Mouse (Mus musculus): ENCODE data around the gene Ppp1r9a. TPM values are rescaled to one million over a fixed set of nuclear protein-coding genes. Genes with fewer than 3 reads are reported as not detected.
"Not testable (repeated sequence)": the region's sequence is repeated elsewhere in the genome, so short reads cannot be mapped to it uniquely, and the experiment has no call there.

Ppp1r9a gene
- 100 to 1,000 TPM; 162 to 164 TPM for total RNA-seq (2021)

DNA sequence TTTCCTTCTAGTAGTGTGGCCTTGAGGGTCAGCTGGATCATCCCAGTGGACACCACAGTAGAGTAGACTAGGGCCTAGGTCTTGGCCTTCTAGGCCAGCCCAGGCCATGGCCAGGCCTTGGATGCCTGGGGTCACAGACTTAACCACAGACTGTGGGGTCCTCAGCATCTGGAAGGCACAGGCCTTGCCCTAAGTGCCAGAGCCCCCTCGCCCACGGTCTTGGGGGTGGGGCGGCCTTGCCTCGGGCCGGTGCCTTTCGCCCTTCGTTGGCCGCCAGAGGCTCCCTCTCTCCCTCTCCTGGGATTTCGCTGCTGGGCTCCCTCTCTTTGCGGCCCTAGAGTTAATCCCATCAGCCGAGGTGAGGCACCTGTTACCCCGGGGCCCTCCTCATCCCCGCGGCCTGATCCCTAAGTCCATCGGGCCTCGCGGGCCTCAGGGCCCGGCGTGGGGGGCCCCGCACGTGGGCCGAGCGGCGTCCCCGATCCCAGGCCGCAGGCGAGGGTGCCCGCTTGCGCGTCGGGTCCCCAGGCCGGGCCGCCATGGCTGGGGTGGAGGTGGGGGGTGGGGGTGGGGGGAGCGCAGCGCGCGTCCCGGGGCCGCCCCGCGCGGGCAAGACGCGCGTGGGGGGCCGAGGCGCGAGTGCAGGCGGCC, at the start of gene Ppp1r9a:
Gene Ppp1r9a (plus strand): TSS at position 244 of the 651 bp plus-strand sequence.
- peak; percentile 39 to 51 for DNase-seq

DNA sequence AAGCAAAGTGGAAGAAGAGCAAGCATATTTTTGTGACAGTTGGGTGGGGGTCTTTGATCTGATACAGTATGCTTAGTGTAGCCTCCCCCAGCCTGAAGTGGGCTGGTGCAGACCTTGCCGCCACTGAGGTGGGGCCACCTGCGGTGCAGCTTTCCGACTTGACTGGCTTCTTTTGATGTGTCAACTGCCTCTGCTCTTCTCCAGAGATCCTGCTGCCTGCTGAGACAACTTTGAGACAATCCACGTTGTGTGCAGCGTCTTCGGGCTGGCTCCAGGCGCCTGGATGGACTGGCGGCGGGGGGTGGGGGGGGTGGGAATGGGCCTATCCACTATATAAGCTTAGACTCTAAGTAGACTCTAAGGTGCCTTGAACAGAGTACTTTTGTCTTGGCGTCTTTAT, 47.5 kb upstream of the Ppp1r9a start:
- no peak for DNase-seq

DNA sequence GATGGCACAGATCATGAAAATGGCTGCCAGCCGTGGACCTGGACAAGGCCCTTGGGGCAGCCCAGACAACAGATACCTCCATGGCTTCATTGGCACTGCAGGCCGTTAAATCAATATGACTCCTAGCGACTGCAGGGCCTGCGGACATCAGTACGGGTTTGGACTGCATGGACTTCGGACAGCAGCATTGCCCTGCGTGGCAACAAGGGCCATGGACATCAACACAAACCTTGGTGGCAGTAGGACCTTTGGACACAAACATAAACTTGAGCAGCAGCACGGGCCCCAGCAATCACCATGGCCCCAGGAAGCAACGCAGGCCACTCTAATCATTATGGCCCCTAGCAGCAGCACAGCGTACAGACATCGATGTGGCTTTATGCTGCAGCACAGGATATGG, 45.8 kb upstream of the Ppp1r9a start:
- no peak for DNase-seq

DNA sequence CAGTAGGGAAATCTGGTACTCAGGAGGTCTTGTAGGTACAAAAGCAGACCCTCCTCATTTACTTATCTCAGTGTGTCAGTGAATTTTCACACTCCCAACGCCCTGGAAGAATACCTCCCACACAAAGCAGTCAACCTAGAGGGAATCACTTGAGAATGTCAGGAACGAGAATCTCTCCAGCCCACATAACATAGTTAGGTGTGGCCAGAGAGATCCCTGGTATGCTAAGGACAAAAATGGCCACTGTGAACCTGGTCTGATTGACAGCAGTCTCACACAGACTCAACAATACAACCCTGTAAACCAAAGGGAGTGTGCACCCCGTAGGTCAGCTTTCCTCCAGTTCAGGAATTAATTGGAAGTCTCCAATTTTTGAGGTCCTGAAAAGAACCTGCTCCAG, 18.4 kb upstream of the Ppp1r9a start:
- no peak for DNase-seq

DNA sequence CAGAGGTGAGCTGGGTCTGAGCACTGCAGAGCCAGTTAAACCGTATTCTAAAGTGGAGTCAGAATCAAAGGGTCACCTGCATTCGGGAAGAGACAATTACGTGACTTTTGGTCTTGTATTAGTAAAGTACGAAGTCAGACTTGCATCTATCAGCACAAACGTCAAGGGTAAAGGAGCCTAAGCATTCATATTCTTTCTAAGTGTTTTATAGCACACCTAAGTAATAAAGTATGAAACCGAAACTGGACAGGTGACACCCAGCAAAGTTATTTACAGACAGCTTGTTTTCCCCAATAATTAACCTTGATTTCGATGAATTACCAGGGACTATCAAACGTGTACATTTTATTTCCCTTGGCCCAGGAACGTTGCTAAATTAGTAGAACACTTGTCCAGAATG, 13.2 kb upstream of the Ppp1r9a start:
- DNase-seq: no peak

DNA sequence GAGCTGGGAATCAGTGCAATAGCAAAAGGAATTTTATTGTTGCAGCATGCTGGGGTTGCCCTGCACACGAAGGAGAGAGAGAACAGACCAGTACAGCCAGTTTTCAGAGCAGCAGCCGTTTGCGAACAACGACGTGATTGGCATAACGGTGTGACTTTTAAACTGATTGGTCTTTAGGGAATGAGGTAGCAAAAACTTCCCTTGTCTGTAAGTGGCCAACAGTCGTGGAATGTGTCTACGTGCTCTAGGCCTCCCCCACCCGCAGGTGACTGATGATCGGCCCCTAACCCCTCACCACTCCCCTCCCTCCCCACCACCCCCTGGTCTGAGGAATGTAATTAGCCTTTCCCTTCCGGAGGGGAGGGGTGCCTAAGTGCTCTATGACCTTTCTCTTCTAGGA, 10.3 kb upstream of the Ppp1r9a start:
- DNase-seq: no peak

DNA sequence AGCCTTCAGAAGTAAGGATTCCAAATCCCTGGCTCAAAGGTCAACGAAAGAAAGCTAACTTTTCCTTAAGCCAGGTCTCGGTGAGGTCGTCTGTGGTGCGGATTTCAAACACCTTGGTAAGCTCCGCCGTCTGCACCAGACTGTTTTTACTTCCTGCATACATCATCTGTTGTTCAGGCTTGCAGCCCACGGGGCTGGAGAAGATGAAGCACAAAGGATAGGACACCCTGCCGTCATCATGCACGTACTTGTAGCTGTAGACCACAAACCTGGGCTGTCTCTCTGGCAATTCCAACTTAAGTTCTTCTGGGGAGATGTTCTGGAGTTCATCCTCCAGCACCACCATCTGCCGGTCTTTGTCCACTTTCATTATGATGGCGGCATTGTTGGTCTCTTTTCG, 9.4 kb upstream of the Ppp1r9a start:
- not testable (repeated sequence) for DNase-seq

DNA sequence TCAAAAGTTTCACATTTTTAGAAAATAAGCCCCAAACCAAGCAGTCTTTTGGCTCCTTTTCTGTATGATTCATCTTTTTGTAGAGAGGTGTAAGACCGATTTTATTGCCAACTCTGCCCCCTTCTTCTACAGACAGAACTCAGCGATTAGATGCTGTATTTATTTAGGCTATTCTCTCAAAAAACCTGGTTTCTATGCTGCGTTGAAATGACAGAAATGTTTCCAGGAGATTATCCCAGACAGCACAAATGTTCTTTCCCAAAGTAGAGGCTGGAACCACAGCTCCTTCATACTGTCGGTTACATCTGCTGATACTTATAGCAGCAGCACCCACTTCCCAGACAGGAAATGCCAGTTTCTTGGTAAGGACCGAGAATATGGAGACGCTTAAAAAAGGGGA, 2.8 kb upstream of the Ppp1r9a start:
- no peak for DNase-seq

DNA sequence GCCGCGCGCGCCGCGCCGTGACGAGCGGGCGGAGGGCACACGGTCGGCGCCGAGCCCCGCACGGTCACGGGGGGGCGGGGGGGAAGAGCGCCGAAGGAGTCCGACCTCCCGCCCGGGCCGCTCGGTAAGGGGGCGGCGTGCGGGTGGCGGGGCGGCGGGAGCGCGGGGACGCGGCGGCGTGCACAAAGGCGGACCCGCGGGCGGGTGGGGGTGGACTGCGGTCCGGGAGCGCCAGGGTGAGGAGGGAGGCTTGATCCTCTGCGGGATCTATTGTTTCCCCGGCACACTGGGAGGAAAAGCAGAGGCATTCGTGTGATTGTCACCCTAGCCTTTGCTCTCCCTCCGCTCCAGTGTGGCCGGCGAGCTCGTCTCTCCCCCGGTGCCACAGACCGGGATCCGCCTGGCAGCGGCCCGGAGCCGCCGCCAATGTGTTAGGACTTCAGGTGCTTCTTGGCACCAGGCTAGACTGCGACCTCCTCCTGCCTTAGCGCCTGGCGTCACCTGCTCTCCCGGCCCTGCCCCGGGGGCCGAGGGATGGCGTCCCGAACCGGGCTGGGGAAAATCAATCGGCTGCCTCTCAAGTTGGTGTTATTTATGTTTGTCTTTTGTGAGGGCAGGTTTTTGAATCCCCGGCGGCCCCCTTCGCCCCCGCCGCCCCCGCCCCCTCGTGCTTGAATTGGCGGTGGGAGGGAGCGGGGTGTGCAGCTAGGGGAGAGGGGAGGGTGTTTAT, 773 bp downstream of the Ppp1r9a start:
- DNase-seq: peak; percentile 39 to 51

DNA sequence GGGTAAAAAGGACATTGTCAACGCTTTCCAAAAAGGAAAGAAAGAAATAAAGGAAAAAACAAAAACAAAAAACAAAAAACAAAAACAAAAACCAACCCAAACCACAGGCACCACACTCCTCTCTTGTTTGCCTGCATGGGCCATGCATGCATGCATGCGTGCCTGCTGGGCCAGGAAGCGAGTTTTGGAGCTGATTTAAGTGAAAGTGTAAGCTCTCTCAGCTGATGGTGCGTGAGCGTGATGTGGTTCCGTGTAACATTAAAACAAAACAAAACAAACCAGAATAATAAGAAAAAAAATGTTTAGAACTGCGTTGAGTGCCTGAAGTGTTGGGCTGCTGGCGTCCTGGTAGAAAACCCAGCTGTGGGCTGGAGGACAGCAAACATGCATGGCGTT, 1.3 kb downstream of the Ppp1r9a start:
- DNase-seq: peak in 1 of 2 experiments; percentile 12

DNA sequence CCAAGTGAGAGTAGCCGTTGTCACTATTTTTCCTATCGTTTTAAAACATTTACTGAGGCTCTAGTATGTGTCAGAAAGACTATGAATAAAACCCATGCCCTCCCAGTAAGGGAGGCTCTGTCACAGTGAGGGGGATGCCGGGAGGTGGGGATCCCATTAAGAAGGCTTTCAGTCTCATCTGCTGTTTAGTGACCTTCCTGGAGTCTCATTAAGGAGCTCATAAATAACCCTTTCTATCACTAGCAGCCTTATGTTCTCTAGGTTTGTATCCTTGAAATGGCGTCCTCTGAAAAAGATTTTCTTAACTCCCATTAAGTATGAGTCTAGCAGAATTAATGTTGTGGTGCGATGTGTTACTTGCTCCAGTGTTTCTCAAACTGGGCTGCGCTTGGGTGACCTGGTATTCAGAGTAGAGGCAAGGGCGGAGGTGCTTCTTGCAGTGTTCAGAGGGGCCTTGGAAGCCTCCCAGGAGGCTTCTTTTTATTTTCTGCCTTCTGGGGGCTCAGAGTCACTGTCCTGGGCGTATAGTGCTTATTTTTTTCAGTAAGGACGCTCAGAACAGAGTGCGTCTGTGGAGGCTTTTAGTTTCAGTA, 7.4 kb downstream of the Ppp1r9a start:
- no peak for DNase-seq

DNA sequence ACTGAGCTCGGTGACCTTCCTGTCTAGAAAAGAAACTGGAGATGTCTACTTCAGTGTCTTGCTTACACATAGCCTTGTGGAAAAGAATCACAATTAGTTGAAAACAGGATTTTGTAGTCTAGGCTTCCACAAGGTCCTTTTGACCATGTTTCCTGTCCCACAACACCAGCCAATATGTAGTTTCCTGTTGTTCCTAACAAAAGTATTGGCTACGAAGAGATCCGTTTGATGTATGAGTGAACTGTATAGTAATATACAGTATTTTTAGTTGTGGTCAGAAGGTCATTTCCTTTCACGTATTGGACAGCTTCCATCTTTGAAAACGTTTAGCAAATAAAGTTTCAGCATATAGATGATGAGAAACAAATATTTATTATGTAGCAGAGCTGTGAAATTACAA, 15.8 kb downstream of the Ppp1r9a start:
- DNase-seq: no peak

DNA sequence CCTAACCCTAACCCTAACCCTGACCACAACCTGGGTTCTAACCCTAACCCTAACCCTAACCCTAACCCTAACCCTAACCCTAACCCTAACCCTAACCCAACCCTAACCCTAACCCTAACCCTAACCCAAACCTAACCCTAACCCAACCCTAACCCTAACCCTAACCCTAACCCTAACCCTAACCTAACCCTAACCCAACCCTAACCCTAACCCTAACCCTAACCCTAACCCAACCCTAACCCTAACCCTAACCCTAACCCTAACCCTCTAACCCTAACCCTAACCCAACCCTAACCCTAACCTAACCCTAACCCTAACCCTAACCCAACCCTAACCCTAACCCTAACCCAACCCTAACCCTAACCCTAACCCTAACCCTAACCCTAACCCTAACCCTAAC, 21.1 kb downstream of the Ppp1r9a start:
- DNase-seq: not testable (repeated sequence)

DNA sequence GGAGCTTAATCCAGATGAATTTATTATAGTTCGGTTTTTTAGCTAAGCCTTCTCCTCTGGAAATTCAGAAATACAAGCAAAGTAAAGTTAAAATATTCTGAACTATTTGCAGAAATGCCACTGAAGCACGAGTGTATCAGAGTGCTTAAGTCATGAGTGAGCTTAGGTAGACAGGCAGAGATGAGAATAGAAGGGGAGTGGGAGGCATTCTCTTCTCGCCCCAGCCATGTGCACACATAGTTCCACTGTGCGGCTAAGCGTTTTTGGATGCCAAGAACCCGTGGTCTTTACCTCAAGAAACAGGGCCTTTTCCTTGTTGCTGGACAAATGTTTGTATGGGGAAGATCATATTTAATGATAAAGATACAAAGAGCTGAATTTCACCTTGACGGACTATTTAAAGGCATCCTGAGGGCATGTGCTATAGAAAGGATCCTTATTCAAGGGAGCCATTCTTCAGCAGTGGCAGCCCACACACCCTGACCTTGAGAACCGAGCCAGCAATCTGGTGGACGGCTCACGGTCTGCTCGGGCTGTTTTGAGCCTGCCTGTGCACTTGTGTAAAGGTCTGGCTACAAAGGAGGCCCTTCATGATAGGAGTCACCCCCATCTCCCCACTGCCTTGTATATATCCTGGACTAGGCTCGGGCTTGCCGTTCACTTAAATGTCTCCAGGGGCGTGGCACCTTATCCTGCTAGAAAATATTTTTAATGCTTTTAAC, 23.4 kb downstream of the Ppp1r9a start:
- no peak for DNase-seq

DNA sequence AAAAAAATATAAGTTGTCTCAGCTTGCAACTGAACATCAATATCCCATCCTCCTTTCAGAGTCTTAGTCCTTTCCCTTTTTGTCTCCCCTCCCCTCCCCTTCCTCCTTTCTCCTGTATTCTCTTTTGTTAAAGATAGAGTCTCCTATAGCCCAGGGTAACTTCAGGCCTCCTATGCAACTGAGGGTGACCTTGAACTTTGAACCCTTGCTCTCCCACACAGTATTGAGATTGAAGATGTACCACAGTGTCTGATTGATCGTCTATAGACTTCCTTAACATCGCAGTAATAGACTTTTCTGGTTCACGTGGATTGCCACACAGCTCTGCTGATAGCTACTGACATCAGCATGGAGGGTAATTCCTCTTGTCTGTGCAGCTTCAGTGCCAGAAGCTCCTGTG, 27.6 kb downstream of the Ppp1r9a start:
- DNase-seq: no peak

DNA sequence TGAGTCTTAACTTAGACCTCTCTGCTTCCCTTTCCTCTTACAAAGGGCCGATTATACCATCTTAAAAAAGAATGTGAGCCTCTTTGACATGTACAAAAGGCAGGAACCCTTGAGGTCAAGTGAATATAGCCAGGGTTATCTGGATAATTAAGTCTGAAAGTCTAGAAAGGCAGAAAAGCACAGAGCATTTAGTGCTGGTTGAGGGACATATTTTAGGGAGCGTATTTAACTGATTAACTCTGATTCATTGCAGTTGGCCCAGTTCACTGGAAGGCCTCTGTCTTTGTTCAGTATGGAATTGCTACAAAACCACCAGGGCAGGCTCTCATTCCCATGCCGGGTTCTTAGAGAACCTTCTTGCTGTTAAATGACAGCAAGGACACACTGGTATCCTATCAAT, 36.2 kb downstream of the Ppp1r9a start:
- DNase-seq: no peak

DNA sequence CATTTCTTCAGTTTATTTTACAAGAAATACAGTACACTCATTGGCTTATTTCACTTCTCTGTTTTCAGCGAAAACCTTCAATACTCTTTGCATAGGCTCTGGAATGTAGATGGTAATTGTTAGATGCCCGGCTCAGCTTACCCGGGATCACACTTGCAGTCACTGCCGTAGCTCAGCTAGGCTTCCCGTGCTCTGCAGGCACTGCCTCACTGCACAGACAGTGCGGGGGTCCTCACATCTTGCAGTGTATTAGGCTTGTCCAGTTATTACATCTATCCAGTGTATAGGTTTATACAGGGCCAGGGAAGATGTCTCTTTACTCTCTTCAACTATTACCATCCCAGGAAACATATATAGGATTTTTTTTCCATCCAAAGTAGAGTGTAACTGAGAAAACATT, 37.4 kb downstream of the Ppp1r9a start:
- no peak for DNase-seq

DNA sequence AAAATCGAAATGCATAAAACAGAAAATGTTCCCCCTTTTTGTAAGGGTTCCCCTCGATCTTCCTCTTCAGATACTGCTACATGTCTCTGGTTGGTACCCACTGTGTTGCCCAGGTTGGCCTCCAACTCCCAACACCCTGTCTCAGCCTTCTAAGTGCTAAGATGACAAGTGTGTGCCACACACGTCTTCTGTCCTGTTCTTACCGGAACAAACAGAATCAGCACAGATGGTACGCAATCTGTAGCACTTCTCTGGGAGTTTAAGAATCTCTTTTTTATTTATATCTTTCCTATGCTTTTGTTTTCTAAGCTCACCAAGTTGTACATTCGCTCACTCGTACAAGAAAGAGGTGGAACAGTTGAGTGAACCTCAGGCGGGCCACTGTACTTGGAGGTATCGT, 37.9 kb downstream of the Ppp1r9a start:
- peak in 1 of 2 experiments; percentile 8 for DNase-seq

DNA sequence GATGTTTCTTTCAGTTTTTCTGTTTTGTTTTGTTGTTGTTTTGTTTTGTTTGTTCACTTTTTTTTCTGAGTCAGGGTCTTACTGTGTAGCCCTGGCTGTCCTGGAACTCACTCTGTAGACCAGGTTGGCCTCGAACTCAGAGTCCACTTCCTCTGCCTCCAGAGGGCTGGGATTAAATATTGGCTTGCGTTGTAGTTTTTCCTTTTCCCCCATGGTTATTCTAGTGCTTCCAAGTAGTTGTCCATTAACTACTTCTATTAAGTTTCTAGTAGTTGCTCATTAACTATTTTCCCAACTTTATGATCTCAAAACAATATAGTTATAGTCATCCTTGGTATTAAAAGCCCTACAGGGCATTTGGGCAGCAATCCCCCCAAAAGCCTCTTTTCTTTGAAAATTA, 41.1 kb downstream of the Ppp1r9a start:
- DNase-seq: no peak

DNA sequence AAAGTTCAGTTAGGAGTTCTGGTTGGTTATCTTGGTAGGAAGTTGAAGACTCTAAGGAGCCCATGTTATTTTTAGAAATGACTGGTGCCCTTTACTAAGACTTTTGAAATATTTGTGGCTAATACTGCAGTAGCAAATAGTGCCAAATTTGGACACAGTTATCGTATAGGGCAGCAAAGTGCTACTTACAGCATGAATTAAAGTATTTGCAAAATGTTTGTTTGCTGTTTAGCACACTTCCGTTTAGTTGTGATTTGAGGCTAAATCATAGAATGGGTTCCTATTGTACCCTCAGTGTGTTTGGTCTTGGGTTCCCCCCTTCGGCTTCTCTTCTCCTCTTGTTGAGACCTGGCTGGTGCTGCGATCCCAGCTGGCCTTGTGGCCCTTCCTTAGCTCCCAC, 45.3 kb downstream of the Ppp1r9a start:
- no peak for DNase-seq

DNA sequence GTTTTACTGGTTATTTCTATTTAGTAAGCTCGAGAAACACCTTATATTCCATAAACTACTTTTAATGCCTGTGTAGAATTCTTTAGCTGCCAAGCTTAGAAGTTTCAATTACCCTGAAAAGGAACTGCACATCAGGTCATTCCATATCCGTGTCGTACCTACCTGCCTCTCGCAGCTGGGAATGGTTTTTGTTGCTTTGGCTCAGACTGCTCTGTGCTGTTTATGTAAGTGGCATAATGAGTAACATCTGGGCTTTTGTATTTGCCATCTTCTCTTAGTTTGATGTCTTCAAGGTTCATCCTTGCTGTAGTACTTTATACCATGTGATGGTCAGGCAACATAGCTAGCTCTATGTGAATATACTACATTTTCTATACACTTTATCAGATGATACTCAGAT, 47.0 kb downstream of the Ppp1r9a start:
- DNase-seq: no peak

DNA sequence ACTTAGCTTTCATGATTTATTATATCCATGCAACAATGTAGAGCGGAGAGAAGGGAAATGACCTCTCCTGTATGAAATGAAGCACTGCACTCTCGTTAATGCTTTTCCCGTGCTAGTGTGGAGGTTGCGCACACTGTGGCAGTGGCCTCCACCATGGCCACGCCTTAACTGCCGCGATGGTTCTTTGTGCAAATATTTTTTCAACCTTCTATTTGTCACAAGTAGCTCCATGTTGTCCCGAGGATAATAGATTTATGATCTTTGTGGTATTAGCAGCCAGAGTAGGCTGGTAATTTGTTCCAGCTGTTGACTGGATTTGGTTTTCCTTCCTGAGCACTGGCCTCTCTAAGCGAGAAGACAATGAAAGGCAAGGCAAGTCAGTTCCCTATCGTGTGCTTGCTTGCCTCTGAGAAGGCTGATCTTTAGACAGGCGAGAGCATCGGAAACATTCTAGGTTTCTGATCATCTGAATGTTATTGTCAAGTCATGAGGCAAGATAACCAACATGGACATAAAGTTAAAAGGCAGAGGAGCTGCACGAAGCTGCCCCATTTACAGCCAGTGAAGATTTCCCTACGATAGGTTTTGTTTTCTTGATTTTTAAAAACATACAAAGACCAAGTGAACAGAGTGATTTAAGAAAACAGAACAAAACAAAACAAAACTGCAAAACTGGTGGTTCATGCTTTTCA, 50.5 kb downstream of the Ppp1r9a start:
- no peak for DNase-seq

DNA sequence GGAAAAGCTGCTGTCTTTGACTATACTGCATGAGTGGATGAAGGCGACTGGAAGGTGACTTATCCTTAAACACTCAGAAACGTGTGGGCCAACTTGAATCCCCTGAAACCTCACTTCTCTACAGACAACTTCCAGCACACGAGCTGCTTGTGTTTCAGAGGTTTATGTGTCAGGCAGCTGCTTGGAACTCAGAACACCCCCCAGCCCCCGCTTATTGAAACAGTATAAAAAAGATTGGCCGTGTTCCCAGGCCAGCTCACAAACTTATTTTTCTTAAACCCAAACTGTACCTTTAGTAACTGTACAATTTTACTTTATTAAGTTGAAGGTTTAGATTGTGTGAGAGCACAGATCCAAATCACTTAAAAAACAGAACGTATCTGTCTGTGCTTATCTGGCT, 53.9 kb downstream of the Ppp1r9a start:
- no peak for DNase-seq

All from layer of hippocampus, postnatal 36 days (tissue).